Mouse (Mus musculus) hindbrain, embryonic 13.5 days (tissue): Measurements from ENCODE around the gene Wfikkn1. TPM values are rescaled to one million over a fixed set of nuclear protein-coding genes. Genes with fewer than 3 reads are reported as not detected.

Experiments
- ATAC-seq: fragments of 200-750 bp; cut with Nextera tagmentation; 2 replicates; pipeline ENCODE4 v1.8.0; 2017; ENCODE audit warnings: moderate TSS enrichment; ENCODE audit not compliant: low FRiP score
- H3K27ac ChIP-seq: fragments of 300-500 bp; sonication (generic); 2 replicates; pipeline ENCODE4 v1.5.1; 2015; ENCODE audit warnings: inconsistent platforms, mild to moderate bottlenecking, moderate library complexity
- H3K27me3 ChIP-seq: fragments of 300-500 bp; sonication (generic); 2 replicates; pipeline ENCODE4 v1.6.1; 2015; ENCODE audit warnings: mild to moderate bottlenecking, inconsistent platforms
- H3K36me3 ChIP-seq: fragments of 300-500 bp; sonication (generic); 2 replicates; pipeline ENCODE4 v1.6.1; 2015; ENCODE audit warnings: mild to moderate bottlenecking, inconsistent platforms
- H3K4me1 ChIP-seq: fragments of 300-500 bp; sonication (generic); replicated peaks from 2 replicates; pipeline ENCODE4 v1.6.1; 2015; ENCODE audit warnings: inconsistent platforms
- H3K4me2 ChIP-seq: fragments of 300-500 bp; sonication (generic); 2 replicates; pipeline ENCODE4 v1.6.1; 2015; ENCODE audit warnings: inconsistent platforms, mild to moderate bottlenecking, moderate library complexity
- H3K4me3 ChIP-seq: fragments of 300-500 bp; sonication (generic); 2 replicates; pipeline ENCODE4 v1.5.1; 2015; ENCODE audit warnings: mild to moderate bottlenecking, inconsistent platforms
- H3K9ac ChIP-seq: fragments of 300-500 bp; sonication (generic); 2 replicates; pipeline ENCODE4 v1.6.1; 2015; ENCODE audit warnings: mild to moderate bottlenecking, inconsistent platforms
- H3K9me3 ChIP-seq: fragments of 300-500 bp; sonication (generic); 2 replicates; pipeline ENCODE4 v1.6.1; 2016; ENCODE audit warnings: inconsistent platforms
- WGBS: fragments of 180-500 bp; shearing (Covaris S2); methylation state at CpG from one replicate; pipeline ENCODE4 v1.1.7; 2015; 5-methylcytosine and 5-hydroxymethylcytosine counted together
- polyA plus RNA-seq: library from polyadenylated mRNA; unstranded; fragments of >200 nt; fragmentation: Nextera tagmentation; extraction: Ambion mirVana; gene quantifications from 2 replicates; pipeline ENCODE4 v1.2.1, GENCODE M21; 2015

The Wfikkn1 gene
- polyA plus RNA-seq, 1 experiment from 2014 or later, result 0.45 TPM

DNA sequence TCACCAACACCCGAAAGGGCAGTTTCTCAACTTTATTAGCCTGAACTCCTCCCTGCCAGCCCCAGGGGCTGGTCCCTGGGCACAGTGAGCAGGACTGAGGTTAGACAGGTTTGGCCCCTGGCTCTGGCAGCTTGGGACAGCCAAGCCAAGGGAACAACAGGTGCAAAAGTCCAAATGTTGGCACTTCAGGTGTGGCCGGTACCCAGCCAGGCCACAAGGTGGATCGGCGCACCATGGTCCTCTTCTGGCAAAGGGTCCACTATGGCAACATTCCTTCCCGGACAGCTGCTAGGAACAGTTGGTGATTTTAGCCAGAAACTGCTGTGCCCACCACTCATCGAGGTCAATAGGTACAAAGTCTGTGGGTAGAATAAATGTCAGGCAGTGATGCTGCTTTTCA is 17.0 kb downstream of the Wfikkn1 start:
- H3K9ac ChIP-seq, result no peak overlapping the region
- no peaks in the 10 kb centered on the region for H3K9me3 ChIP-seq
- H3K4me3 ChIP-seq, result no peak overlapping the region
- no peak for ATAC-seq
- H3K27ac ChIP-seq, result no peak overlapping the region
- 87% methylated on average over 6 of the region's 6 CpGs for WGBS
- no peak overlapping the region for H3K4me2 ChIP-seq
- H3K27me3 ChIP-seq, result peaks cover 3% of the 10 kb centered on the region
- no peaks in the 10 kb centered on the region for H3K36me3 ChIP-seq
- H3K4me1 ChIP-seq, result peaks cover 33% of the 10 kb centered on the region

GRCm38 (mm10) chr17:25861704-25862612 is 18.7 kb downstream of the Wfikkn1 start:
- peak overlapping the region; percentile 85 for H3K9ac ChIP-seq
- WGBS, result 15% methylated on average over 6 of the region's 6 CpGs
- peak overlapping the region; percentile 82 for H3K4me2 ChIP-seq
- no peaks in the 10 kb centered on the region; the same call in 1 of the 2 replicates for H3K27me3 ChIP-seq
- ATAC-seq, result peak; percentile 46; the same call in 1 of the 2 replicates
- peak overlapping the region; percentile 91 for H3K27ac ChIP-seq
- H3K4me3 ChIP-seq, result peak overlapping the region; percentile 69
- peaks cover 26% of the 10 kb centered on the region for H3K4me1 ChIP-seq
- H3K9me3 ChIP-seq, result no peaks in the 10 kb centered on the region
- H3K36me3 ChIP-seq, result no peaks in the 10 kb centered on the region

DNA sequence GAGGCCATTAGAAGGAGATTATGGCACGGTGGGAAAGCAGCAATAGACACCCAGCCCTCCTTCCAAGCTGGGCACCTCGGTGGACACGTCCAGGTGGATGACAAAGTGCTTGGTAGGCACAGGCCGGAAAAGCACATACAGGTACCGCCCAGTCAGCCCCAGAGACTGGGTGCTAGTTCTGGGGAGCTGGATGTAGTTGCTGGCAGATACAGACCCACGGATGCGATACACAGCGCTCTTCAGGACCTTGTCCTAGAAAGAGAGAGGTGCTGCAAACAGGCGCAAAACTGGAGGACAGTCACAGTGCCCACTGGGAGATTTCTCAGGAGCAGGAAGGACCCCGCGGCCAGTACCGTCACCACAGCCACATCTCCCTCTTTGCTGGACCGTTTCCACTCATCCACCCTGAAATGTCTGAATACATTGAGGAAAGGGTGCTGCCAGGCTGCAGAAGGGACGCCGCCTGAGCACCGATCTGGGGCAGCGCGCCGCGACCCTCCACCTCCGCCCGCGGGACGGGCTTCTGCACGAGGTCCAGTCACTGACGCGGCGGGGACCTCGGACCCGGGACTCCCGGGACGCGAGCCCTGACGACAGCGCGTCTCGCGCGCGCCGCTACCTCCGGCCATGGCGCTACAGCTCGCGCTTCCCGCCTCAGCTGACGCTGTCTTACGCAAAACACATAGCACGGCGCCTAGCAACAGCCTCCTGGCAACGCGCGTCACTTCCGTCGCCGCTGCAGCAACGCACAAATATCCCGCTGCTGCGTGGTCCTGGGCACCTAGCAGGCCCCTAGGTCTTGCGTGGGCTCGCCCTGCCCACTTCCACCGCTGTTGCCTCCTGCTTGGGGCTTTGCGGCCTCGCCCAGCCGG is 19.6 kb downstream of the Wfikkn1 start, which contains the start of gene Wdr90:
TSS of gene Wdr90 (minus strand) at position 670 of the 872 bp plus-strand sequence.
- ATAC-seq, result peak; percentile 92
- no peaks in the 10 kb centered on the region for H3K36me3 ChIP-seq
- H3K27me3 ChIP-seq, result no peaks in the 10 kb centered on the region
- H3K4me2 ChIP-seq, result peak within 1 kb of the TSS; percentile 82
- WGBS, result 4% methylated on average over 65 of the region's 65 CpGs
- peak within 1 kb of the TSS; percentile 91 for H3K27ac ChIP-seq
- H3K9me3 ChIP-seq, result no peaks in the 10 kb centered on the region
- peak within 1 kb of the TSS; percentile 69 for H3K4me3 ChIP-seq
- peak within 1 kb of the TSS; percentile 85 for H3K9ac ChIP-seq
- peaks cover 26% of the 10 kb centered on the region for H3K4me1 ChIP-seq

DNA sequence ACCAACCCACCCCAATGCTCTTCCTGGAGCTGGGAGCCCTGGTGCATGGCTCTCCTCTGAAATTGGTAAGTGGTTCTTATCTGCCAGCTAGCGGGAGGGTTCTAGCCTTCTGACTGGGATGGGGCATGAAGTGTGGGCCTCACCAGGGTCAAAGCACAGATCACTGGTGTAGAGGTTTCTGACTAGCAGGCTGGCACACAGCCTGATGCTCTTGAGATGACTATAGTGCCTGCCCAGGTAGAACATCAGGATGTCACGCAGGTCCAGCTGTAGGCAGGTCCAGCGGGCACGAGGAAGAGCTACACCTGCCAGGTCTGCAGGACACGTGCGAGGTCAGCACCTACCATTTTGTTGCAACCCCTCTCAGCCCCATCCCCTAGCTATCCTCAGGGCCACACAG is 20.4 kb downstream of the Wfikkn1 start:
- ATAC-seq, result no peak
- H3K4me2 ChIP-seq, result peak overlapping the region; percentile 82
- peaks cover 1% of the 10 kb centered on the region; the same call in 1 of the 2 replicates for H3K36me3 ChIP-seq
- no peak overlapping the region for H3K27ac ChIP-seq
- no peaks in the 10 kb centered on the region for H3K27me3 ChIP-seq
- 94% methylated on average over 6 of the region's 6 CpGs for WGBS
- H3K4me1 ChIP-seq, result peaks cover 26% of the 10 kb centered on the region
- peak overlapping the region; percentile 85 for H3K9ac ChIP-seq
- H3K9me3 ChIP-seq, result no peaks in the 10 kb centered on the region
- peak overlapping the region; percentile 69 for H3K4me3 ChIP-seq

DNA sequence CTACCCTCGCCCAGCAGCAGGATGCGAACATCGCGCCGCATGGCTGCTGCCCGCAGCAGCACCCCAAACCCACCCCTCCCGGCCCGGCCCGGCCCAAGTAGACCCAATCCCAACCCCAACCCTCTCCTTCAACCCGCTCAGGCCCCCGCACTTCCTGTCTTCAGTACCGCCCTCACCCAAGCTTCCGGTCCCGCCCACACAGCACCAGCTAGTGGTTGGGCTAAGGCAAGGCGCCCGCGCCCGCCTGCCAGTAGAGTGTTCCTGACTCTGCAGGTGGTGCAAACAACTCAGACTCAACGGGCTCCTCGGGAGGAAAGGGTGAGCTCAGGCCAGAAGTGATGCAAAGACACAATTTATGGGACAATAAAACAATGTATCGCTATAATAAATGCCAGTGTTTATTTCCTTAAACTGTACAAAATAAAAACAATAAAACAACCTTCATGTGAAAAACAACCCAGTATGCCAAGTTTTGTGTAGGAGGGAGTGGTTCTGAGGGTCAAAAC is 36.2 kb downstream of the Wfikkn1 start, which contains the start of gene Rhot2:
TSS of gene Rhot2 (minus strand) at position 456 of the 506 bp plus-strand sequence.
- Histone ChIP-seq H3K27ac (peak within 1 kb of the TSS; percentile 79), H3K36me3 (peaks cover 61% of the 10 kb centered on the region), H3K4me1 (peaks cover 18% of the 10 kb centered on the region), H3K9me3 (no peaks in the 10 kb centered on the region), H3K4me3 (peak within 1 kb of the TSS; percentile 90), H3K4me2 (peak within 1 kb of the TSS; percentile 96), H3K27me3 (no peaks in the 10 kb centered on the region), H3K9ac (peak within 1 kb of the TSS; percentile 88)
- 1% methylated on average over 21 of the region's 21 CpGs for WGBS
- ATAC-seq, result peak; percentile 91

DNA sequence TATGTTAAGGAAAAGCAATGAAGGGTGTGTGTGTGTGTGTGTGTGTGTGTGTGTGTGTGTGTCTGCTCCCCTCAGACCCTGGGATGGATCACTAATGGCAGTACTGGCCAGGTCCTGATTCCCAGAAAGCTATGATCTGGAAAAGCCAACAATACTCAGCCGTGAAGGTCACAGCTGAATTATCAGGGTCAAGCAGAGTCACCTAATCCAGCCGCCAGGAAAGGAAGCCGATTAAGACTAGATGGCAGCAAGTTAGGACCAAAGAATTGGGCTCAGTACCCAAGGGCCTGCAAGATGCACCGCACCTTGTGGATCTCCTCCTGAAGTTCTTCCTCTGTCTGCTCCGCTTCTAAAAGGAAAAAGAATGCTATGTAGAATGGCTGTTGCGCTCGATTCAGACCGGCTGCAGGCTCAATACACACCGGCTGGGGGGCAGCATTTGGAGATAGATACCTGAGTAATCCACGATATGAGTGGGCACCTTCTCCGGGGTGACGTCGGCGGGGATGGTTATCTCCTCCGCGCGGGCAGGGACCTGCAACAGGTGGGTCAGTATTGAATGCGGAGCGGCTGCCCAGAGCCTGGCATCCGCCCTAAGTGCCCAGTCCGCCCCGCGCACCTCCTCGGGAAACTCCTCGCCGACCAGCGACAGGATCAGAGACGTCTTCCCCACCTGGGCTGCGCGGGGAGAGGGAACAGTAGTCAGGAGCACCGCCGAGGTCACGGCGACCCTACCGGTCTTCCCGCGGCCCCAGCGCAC is 36.8 kb downstream of the Wfikkn1 start:
- Histone ChIP-seq H3K27me3 (no peaks in the 10 kb centered on the region), H3K9me3 (no peaks in the 10 kb centered on the region), H3K27ac (peak overlapping the region; percentile 79), H3K9ac (peak overlapping the region; percentile 88), H3K4me2 (peak overlapping the region; percentile 96), H3K36me3 (peaks cover 61% of the 10 kb centered on the region), H3K4me3 (peak overlapping the region; percentile 90), H3K4me1 (peaks cover 23% of the 10 kb centered on the region)
- WGBS, result 6% methylated on average over 36 of the region's 38 CpGs
- ATAC-seq, result no peak; the same call in 1 of the 2 replicates

- Histone ChIP-seq H3K27ac (no peak overlapping the region), H3K9me3 (no peaks in the 10 kb centered on the region), H3K9ac (peak overlapping the region; percentile 88), H3K27me3 (no peaks in the 10 kb centered on the region), H3K36me3 (peaks cover 58% of the 10 kb centered on the region), H3K4me1 (peaks cover 29% of the 10 kb centered on the region), H3K4me2 (peak overlapping the region; percentile 96), H3K4me3 (peak overlapping the region; percentile 90)
- no peak for ATAC-seq
- 96% methylated on average over 4 of the region's 4 CpGs for WGBS
These were observed 37.5 kb downstream of the Wfikkn1 start for GRCm38 (mm10) chr17:25843122-25843521.

DNA sequence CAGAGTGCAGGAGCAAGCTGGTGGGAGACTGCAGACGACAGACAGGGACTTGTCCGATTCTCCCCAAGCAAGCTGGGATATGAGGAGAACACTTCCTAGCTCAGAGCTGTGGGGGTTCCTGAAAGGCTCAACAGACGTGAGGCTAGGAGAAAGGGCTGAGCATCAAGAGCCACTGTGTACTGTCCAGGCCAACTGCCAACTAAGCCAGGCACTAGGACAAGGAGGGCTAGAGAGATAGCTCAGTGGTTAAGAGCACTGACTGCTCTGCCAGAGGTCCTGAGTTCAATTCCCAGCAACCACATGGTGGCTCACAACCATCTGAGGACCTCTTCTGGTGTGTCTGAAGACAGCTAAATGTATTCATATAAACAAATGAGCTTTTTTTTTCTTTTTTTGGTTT is 38.1 kb downstream of the Wfikkn1 start:
- Histone ChIP-seq H3K4me2 (no peak overlapping the region), H3K27ac (no peak overlapping the region), H3K9ac (no peak overlapping the region), H3K4me3 (no peak overlapping the region), H3K4me1 (peaks cover 35% of the 10 kb centered on the region), H3K9me3 (no peaks in the 10 kb centered on the region), H3K36me3 (peaks cover 57% of the 10 kb centered on the region), H3K27me3 (no peaks in the 10 kb centered on the region)
- ATAC-seq, result no peak
- WGBS, result 80% methylated on average over 3 of the region's 3 CpGs

- WGBS, result 94% methylated on average over 22 of the region's 22 CpGs
- H3K4me2 ChIP-seq, result no peak within 1 kb of the TSS
- H3K9me3 ChIP-seq, result no peaks in the 10 kb centered on the region
- H3K36me3 ChIP-seq, result peaks cover 50% of the 10 kb centered on the region
- H3K9ac ChIP-seq, result 0 out of 2 replicates have a peak within 1 kb of the TSS, but pooled peaks have one; percentile 4
- H3K4me1 ChIP-seq, result peaks cover 47% of the 10 kb centered on the region
- no peaks in the 10 kb centered on the region for H3K27me3 ChIP-seq
- H3K27ac ChIP-seq, result no peak within 1 kb of the TSS
- no peak for ATAC-seq
- no peak within 1 kb of the TSS for H3K4me3 ChIP-seq
These were observed 39.4 kb downstream of the Wfikkn1 start, which contains the start of gene Gm20683 for GRCm38 (mm10) chr17:25841117-25841880. Gm20683 (minus strand) TSS chr17:25841763.

DNA sequence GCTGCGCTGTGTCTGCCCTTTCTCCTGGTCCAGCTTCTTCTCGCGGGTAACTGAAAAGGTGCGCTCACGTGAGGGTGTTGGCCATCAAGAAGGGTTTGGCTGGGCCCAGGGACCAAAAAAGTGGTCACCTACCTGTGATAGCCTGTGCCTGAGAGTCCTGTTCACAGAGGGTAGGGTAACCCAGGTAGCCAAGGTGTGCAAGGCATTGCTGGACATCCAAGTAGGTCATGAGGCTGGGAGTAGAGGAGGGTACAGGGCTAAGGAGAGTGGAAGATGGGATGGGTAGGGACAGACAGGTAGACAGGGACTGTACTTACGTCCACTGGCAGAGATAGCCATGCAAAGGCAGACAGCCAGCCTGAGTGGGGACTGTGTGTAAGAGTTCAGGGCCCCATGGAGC is 40.1 kb downstream of the Wfikkn1 start:
- Histone ChIP-seq H3K4me1 (peaks cover 55% of the 10 kb centered on the region), H3K4me2 (no peak overlapping the region)

More for the DNA sequence above, 40.1 kb downstream of the Wfikkn1 start:
- H3K9ac ChIP-seq, result no peak overlapping the region
- no peak for ATAC-seq
- H3K4me3 ChIP-seq, result no peak overlapping the region
- WGBS, result 97% methylated on average over 6 of the region's 6 CpGs
- H3K9me3 ChIP-seq, result no peaks in the 10 kb centered on the region
- H3K27me3 ChIP-seq, result no peaks in the 10 kb centered on the region
- H3K36me3 ChIP-seq, result peaks cover 51% of the 10 kb centered on the region
- H3K27ac ChIP-seq, result no peak overlapping the region
